Mouse (Mus musculus) gastrocnemius, adult 8-10 months (tissue): ENCODE results near the gene Egfl8. TPM values are rescaled to one million over a fixed set of nuclear protein-coding genes. Genes with fewer than 3 reads are reported as not detected.

ENCODE experiments used
- DNase-seq, 2 experiments: peaks; one replicate each; pipeline ENCODE4 v3.0.0; 2022; ENCODE audit warnings: low spot score in 2 of 2
- total RNA-seq, 4 experiments: library from RNA; stranded (reverse); gene quantifications; 2 replicates each; pipeline ENCODE4 v1.2.4; 2022

The Egfl8 gene
- total RNA-seq, 4 experiments from 2014 or later, result 0.77 to 1.4 (median 1.1) TPM

DNA sequence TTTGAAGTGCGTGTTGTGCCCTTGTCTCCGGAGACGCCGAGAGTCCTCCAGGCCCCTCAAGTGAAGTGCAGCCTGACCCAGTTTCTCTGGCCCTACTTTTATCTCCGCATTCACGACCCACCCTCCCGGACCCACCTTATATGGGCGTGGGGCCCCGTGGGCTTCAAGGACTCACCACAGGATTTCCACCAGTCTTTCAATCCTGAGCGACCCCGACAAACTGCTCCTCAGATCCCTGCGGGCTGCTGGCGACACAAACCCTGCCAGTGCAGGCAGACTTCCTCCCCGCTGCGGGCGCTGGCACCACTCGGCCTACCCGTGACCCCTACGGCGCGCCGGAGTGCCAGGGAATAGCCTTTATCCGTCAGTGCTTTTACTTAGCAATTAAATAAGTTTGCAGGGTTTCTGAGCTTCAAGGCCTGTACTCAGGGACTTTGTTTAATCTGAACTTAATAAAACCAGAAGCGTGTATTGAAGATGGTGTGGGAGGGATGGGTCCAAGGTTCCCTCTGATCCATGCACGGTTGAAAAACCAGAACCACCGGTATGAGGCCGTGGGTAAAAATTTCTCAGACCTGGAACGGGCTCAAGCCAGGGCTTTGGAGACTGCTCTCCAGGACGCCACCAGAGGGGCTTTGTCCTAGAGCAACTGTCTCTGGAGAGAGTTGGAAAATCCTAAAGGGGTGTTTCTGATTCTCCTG, 12.3 kb upstream of the Egfl8 start, which contains the start of gene Ppt2:
Gene Ppt2, minus strand, starts transcription at position 568 of the 701 bp plus-strand sequence.
- DNase-seq, result peak in 1 of 2 experiments; percentile 50

DNA sequence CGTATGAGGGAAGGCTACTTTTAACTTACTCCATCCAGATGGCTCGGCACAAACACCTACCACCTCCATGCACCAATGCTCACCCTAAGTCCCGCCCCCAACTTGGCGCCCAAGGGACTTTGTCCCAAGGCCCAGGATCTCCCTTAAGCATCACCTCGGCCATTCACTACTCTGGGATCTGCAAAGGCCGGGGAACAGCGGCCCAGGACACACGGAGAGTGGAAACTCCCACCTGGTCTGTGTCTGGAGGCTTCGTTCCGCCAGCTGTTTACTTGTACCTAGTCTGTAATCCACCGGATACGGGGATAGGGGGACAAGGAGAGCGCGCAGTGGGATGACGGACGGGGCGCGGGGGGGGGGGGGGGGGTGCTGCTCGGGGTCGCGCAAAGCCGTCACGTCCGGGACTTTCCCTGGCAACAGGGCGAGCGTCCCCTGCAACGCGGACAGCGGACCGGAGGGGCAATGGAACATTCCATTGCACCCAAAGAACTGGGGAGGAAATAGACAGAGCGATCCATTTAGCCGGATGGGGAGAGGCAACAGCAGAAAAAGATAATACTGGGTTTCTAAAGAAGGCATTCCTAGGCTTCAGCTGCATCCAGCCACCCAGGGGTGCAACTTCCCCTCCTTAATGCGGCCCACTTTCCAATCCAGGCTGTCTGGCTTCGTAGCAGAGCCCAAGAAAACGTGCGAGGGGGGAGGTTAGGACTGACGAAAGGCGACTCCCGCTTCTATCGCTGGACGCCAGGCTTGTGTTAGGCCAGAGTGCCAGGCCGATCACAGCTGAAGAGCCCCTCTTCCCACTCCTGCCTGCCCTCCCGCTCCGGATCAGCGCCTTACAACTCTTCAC, 11.5 kb upstream of the Egfl8 start:
- DNase-seq, result peak; percentile 61 to 72

GRCm38 (mm10) chr17:34626773-34627092, 11.0 kb upstream of the Egfl8 start:
- no peak for DNase-seq

GRCm38 (mm10) chr17:34626062-34626772, 10.4 kb upstream of the Egfl8 start:
- no peak for DNase-seq

DNA sequence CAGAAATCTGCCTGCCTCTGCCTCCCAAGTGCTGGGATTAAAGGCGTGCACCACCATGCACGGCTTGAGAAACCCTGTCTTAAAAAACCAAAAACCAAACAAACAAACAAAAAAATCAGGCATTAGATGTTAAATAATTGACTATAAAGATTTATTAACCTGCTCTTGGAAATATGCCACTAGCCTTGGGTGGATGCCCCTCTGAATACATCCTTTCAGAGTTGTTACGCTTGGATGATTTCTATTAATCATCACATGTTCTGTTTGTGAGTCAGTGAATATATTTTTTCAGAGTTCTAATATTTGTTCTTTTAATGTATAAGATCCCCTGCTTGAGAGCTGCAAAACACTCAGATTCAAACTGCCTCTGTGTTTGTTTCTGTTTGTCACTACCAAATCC, 9.2 kb upstream of the Egfl8 start:
- no peak for DNase-seq

DNA sequence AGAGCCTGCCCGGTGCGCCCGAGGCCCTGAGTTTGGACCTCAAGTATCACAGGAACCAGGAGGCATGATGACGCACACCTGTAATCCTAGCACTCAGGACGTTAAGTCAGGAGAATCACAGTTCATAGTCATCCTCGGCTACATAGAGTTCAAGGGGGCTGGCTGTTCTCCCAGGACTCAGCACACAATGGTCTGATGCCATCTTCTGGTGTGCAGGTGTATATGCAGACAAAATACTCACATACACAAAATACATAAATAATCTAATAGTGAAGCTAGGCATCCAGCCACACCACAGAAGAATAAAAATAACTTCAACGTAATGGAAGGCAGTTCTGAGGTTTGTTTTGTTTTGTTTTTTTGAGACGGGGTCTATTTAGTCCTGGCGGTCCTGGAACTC, 7.4 kb upstream of the Egfl8 start:
- DNase-seq, result no peak

DNA sequence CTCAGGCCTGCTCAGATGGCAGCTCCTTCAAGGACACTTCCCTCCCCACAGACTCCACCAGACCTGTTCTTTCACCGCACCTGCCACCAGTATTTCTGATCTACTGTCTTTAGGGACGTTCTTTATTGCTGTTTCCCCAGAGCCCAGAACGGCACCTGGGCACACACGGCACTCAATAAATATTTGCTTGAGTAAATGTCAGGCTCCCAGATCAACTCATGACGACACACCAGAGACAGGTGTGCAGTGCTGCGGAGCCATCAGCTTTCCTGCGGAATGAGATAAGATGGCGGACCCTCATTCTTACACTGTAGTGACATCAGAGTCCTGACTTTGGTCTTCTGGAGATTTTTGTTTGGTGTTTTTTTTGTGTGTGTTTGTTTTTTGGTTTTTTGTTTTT, 5.2 kb upstream of the Egfl8 start:
- no peak for DNase-seq

- peak; percentile 47 to 48 for DNase-seq
These were observed 3.2 kb upstream of the Egfl8 start for GRCm38 (mm10) chr17:34618999-34619398.

DNA sequence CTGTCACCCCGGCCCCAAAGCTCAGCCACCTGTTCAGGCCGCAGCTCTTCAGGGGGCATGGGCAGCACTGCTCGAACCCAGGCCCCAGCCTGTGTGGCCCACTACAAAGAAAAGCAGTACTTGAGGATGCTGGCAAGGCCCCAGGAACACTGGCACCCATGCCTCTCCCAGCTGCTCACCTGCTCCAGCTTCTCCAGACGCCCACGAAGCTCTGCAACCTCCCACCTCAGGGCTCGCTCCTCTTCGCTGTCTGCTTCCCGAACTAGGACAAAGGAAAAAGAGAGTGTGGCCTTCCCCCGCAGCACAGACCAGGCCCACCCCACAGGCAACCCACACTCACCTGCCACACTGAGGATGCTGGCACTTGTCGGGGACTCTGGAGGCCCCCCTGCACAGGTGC, 1.9 kb downstream of the Egfl8 start:
- DNase-seq, result no peak

- no peak for DNase-seq
These were observed 2.6 kb downstream of the Egfl8 start for GRCm38 (mm10) chr17:34613054-34613645.

DNA sequence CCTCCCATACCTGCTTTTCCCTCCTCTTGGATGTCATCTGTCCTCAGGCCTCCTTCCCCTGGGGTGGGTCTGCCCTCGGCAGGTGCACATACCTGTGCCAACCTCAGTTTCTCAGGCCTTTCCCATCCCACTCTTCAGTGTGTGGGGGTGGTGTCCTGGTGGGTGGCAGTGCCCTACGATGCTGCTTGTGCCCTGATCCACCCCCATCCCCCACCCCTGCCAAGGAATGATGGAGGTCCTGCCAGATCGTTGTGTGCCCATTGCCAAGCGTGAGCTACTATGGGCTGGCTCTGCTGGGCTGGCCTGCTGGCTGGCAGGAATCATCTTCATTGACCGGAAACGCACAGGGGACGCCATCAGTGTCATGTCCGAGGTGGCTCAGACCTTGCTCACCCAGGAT, 4.7 kb downstream of the Egfl8 start:
- no peak for DNase-seq

- DNase-seq, result no peak
These were observed 7.8 kb downstream of the Egfl8 start for GRCm38 (mm10) chr17:34607997-34608396.

- DNase-seq, result no peak
These were observed 9.4 kb downstream of the Egfl8 start for GRCm38 (mm10) chr17:34606186-34607039.

DNA sequence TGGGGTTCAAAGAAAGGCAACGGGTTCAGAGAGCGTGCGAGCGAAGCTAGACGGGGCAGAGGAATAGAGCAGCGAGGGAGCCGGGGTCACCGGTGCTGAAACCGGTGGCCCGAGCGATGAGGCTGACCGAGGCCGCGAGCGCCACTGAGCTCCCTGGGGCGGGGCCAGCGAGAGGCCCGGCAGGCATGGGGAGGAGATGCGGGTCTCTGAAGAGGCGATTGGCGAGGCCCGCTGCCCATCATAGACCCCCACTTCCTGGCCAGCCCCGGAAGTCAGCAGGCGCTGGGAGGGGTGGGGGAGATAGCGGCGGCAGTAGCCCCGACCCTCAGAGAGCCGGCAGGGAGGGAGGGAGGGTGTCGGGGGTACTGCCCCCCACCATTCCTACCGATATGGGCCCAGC, 10.2 kb downstream of the Egfl8 start:
- DNase-seq, result peak; percentile 94 to 96

- peak; percentile 57 to 63 for DNase-seq
These were observed 11.1 kb downstream of the Egfl8 start for GRCm38 (mm10) chr17:34604511-34605237.

- DNase-seq, result peak; percentile 95 to 98
These were observed 11.7 kb downstream of the Egfl8 start, which contains the start of gene Agpat1 for GRCm38 (mm10) chr17:34604061-34604508. Agpat1 (plus strand) TSS chr17:34604262.

GRCm38 (mm10) chr17:34603375-34604060, 12.3 kb downstream of the Egfl8 start, which contains the start of gene Rnf5:
Rnf5 (minus strand) TSS chr17:34603690.
- DNase-seq, result peak; percentile 97

DNA sequence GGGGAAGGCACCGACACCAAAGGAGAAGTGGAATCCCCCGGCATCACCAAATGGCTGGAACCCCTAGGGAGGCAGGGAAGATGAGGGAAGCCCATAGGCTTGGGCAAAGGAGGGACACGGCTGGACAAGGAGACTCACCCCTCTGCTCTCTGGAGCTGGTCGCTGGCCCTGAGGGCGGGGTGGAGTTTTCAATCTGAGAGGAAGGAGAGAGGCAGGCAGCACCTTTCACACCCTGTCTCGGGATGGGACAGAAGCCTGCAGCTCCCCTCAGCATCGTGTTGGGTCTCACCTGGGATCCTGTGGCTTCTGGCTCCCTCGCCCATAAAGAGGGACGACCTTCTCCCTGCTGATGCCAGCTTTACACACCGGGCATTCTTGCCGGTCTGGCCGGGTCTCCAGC, 14.0 kb downstream of the Egfl8 start:
- no peak for DNase-seq

DNA sequence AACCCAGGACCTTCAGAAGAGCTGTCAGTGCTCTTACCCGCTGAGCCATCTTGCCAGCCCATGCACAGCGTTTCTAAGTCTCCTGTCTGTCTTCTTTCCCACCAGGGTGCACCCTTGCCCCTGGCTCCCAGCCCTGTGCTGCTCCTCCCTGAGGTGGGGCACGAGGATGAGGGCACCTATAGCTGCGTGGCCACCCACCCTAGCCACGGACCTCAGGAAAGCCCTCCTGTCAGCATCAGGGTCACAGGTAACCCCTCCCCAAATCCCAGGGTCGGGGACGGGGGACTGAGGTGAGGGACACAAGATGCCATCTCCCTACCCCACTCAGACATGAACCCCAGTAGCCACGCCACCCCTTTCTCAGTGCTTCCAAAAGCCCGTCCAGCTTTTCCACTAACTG, 15.9 kb downstream of the Egfl8 start:
- no peak for DNase-seq
